Mouse (Mus musculus): ENCODE measurements around the gene Gm27021. TPM values are rescaled to one million over a fixed set of nuclear protein-coding genes. Genes with fewer than 3 reads are reported as not detected.

The Gm27021 gene
- polyA plus RNA-seq, 1 experiment = 0.57 TPM

DNA sequence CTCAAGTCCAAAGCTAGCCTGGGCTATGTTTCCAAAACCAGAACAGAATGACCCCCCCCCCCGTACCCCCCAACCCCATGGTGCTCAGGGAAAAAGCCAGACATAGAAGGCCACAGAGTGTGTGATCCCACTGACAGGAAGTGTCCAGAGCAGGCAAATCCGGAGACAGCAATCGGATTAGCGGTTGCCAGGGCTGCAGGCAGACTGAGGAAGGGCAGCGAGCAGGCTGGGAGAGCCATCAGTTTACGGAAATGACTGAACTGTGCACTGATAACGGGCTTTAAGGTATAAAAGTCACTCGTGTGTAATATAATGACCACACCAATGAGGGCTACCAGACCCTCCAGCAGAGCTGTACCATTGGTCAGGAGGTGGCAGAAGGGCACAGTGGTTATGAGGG, 26.6 kb downstream of the Gm27021 start:
- Histone ChIP-seq H3K4me3 (ENCODE audit: control insufficient read depth, low read depth, low read length) (no peak overlapping the region), H3K36me3 (ENCODE audit: control insufficient read depth, insufficient read depth, low read length) (no peaks in the 10 kb centered on the region), H3K4me1 (ENCODE audit: control insufficient read depth, insufficient read depth, low read length) (no peaks in the 10 kb centered on the region), H3K27me3 (ENCODE audit: control insufficient read depth, insufficient read depth, low read length) (no peaks in the 10 kb centered on the region), H3K27ac (ENCODE audit: control insufficient read depth, insufficient read depth, low read depth, low read length) (no peak overlapping the region)
- no peak for TF ChIP-seq POLR2A (IDR thresholded peaks at IDR 0.05; ENCODE audit: control insufficient read depth, low read depth, low read length)
- peak; percentile 13; the same call in 1 of the 2 replicates for TF ChIP-seq CTCF (IDR thresholded peaks at IDR 0.05; ENCODE audit: control insufficient read depth, insufficient read depth, insufficient replicate concordance, low read depth, low read length)

DNA sequence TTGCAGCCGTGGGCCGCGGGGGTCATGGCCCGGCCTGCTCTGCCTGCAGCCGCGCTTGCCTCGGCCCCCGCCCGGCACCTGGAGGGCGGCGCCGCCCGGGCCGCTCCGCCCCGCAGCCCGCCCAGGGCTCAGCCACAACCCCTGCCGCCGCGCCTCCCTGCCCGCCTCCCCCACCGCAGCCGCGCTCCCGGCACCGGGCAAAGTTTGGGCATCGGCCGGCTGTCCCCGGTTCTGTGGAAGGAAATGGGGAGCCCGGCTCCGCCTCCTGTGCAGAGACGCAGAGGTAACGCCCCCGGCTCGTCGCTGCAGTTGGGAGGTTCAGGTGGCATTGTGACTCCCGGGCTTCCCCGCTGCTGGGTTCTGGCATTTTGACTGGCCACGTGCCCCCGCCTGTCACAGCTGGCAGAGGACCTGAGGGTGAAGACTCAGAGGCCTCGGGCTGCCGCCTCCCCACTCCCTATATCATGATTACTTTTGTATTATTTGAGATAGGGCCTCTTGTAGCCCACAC, 33.5 kb downstream of the Gm27021 start:
- Histone ChIP-seq H3K27me3 (ENCODE audit: control insufficient read depth, insufficient read depth, low read length) (no peaks in the 10 kb centered on the region), H3K36me3 (ENCODE audit: control insufficient read depth, insufficient read depth, low read length) (no peaks in the 10 kb centered on the region), H3K4me3 (ENCODE audit: control insufficient read depth, low read depth, low read length) (peak overlapping the region; percentile 75), H3K27ac (ENCODE audit: control insufficient read depth, insufficient read depth, low read depth, low read length) (no peak overlapping the region), H3K4me1 (ENCODE audit: control insufficient read depth, insufficient read depth, low read length) (peaks cover 7% of the 10 kb centered on the region)
- TF ChIP-seq CTCF (IDR thresholded peaks at IDR 0.05; ENCODE audit: control insufficient read depth, insufficient read depth, insufficient replicate concordance, low read depth, low read length) = no peak
- TF ChIP-seq POLR2A (IDR thresholded peaks at IDR 0.05; ENCODE audit: control insufficient read depth, low read depth, low read length) = no peak

DNA sequence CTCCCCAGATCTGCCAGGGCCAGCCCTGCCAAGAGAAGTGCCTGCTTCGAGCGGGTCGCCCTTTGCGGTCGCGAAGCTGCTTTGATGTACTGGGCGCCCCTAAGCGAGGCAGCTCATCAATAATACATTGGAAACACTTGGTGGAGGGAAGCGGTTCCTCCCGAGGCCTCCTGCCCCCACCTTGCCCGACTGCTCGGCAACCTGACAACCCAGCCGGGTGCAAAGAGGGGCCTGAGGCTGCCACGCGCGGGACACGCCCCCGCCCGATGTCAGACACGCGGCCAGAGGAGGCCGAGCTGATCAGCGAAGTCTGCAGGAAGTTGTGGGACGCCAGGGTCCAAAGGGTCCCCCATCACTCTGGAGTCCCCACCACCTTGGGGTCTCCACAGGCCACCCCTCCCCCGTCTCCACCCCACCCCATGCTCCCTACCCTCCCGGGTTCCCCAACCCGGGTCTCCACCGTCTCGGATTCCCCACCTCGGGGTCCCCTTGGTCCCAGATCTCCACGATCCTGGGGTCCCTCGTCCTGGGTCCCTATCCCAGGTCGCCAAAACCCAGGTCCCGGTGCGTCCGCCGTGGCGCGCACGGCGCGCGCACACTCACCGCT, 34.1 kb downstream of the Gm27021 start:
- TF ChIP-seq POLR2A (IDR thresholded peaks at IDR 0.05; ENCODE audit: control insufficient read depth, low read depth, low read length) (no peak), CTCF (IDR thresholded peaks at IDR 0.05; ENCODE audit: control insufficient read depth, insufficient read depth, insufficient replicate concordance, low read depth, low read length) (no peak)
- Histone ChIP-seq H3K4me1 (ENCODE audit: control insufficient read depth, insufficient read depth, low read length) (peaks cover 7% of the 10 kb centered on the region), H3K27me3 (ENCODE audit: control insufficient read depth, insufficient read depth, low read length) (no peaks in the 10 kb centered on the region), H3K27ac (ENCODE audit: control insufficient read depth, insufficient read depth, low read depth, low read length) (no peak overlapping the region), H3K36me3 (ENCODE audit: control insufficient read depth, insufficient read depth, low read length) (no peaks in the 10 kb centered on the region), H3K4me3 (ENCODE audit: control insufficient read depth, low read depth, low read length) (peak overlapping the region; percentile 75)

DNA sequence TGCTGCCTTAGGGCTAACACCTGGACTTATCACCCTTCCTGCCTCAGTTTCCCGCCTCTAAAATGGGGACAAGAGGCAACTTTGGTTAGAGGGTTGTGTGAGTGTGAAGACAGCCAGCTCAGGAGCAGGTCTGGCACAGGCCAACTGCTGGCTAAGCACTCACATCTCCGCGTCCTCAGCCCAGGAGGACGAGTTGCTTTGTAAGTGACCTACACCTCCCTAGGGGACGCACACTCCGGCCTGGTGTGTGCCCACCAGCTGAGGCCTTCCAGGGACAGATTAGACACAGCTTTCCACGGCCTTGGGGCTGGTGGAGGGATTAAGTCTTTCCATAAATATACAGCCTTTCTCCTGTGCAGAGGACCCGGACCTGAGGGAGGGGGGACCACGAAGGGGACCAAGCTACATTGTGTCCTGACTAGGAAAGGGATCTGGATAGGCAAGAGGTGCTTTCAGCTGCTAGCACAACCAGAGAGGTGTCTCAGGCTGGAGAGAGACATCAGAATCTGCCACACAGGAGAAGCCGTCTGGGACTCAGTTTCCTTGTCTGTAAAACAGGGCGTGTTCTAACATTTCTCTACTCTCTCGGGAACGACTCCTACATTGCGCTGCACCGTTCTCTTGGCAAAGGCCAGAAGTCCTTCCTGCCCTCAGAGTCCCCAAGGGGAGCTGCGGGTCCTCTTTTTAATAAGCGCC, 34.8 kb downstream of the Gm27021 start:
- Histone ChIP-seq H3K4me1 (ENCODE audit: control insufficient read depth, insufficient read depth, low read length) (peaks cover 7% of the 10 kb centered on the region), H3K27me3 (ENCODE audit: control insufficient read depth, insufficient read depth, low read length) (no peaks in the 10 kb centered on the region), H3K4me3 (ENCODE audit: control insufficient read depth, low read depth, low read length) (peak overlapping the region; percentile 75; the same call in 1 of the 2 replicates), H3K36me3 (ENCODE audit: control insufficient read depth, insufficient read depth, low read length) (no peaks in the 10 kb centered on the region), H3K27ac (ENCODE audit: control insufficient read depth, insufficient read depth, low read depth, low read length) (no peak overlapping the region)
- no peak for TF ChIP-seq POLR2A (IDR thresholded peaks at IDR 0.05; ENCODE audit: control insufficient read depth, low read depth, low read length)
- TF ChIP-seq CTCF (IDR thresholded peaks at IDR 0.05; ENCODE audit: control insufficient read depth, insufficient read depth, insufficient replicate concordance, low read depth, low read length) = no peak

DNA sequence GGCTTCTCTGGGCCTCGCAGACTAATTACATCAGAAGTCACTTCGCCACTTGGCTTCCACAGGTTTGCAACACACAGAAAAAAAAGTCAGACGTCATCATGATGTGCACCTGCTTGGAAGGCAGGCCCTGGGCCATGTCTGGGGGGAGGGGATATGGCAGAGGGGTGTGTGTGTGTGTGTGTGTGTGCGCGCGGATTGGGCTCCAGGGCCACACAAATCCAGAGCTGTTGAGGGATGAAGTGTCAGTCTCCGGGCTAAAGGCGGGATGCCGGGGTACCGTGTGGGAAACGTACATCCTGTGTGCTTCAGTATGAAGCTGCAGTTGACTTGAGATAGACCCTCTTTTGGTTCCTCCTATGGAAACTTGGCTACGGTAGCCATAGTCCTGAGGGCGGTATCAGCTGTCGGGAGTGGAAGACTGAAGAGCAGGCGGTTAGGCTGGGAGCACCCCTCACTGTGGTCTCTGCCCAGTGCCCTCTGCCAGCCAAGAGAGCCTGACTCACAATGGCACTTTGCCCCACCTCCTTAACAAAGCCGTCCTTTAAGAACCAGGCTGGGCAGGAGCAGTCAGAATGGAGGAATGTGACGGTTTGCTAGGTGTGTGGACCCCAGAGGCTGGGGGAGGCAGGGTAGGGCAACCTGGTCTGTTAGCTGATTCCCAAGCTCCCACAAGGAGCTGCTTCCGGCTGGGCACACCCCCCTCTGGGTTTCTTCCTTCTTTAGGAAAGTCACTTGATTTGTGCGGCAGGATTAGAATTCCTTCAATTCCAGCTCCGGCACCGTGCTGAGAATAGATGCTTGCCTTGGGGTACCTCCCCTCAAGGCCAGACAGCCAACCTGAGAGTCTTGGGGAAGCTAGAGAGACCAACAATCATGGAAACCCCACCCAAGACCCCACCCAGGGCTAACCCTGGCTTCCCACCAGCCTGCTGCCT, 36.2 kb downstream of the Gm27021 start:
- Histone ChIP-seq H3K27ac (ENCODE audit: control insufficient read depth, insufficient read depth, low read depth, low read length) (no peak overlapping the region), H3K36me3 (ENCODE audit: control insufficient read depth, insufficient read depth, low read length) (no peaks in the 10 kb centered on the region), H3K27me3 (ENCODE audit: control insufficient read depth, insufficient read depth, low read length) (no peaks in the 10 kb centered on the region), H3K4me3 (ENCODE audit: control insufficient read depth, low read depth, low read length) (no peak overlapping the region; the same call in 1 of the 2 replicates), H3K4me1 (ENCODE audit: control insufficient read depth, insufficient read depth, low read length) (peaks cover 7% of the 10 kb centered on the region)
- TF ChIP-seq CTCF (IDR thresholded peaks at IDR 0.05; ENCODE audit: control insufficient read depth, insufficient read depth, insufficient replicate concordance, low read depth, low read length) (no peak), POLR2A (IDR thresholded peaks at IDR 0.05; ENCODE audit: control insufficient read depth, low read depth, low read length) (no peak)

DNA sequence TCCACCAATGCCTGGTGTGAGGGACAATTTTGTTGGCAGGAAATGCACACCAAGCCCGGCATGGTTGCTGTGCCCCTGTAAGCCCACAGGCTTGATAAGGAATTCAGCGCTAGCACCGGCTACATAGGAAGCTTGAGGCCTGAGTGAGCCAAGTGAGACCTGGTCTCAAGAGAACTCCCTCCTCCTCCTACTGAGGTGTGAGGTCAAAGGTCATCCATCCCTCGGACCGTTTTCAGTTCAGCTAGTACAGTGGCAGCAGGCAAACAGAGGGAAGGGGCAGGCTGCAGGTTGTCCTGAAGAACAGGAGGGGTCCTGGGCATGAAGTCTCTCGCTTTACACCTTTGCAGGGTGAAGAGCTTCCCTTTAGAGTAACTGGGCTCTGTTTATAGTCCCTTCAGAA, 37.0 kb downstream of the Gm27021 start:
- Histone ChIP-seq H3K4me1 (ENCODE audit: control insufficient read depth, insufficient read depth, low read length) (peaks cover 11% of the 10 kb centered on the region), H3K27ac (ENCODE audit: control insufficient read depth, insufficient read depth, low read depth, low read length) (no peak overlapping the region), H3K27me3 (ENCODE audit: control insufficient read depth, insufficient read depth, low read length) (no peaks in the 10 kb centered on the region), H3K4me3 (ENCODE audit: control insufficient read depth, low read depth, low read length) (peak overlapping the region; percentile 1; the same call in 1 of the 2 replicates), H3K36me3 (ENCODE audit: control insufficient read depth, insufficient read depth, low read length) (no peaks in the 10 kb centered on the region)
- no peak for TF ChIP-seq CTCF (IDR thresholded peaks at IDR 0.05; ENCODE audit: control insufficient read depth, insufficient read depth, insufficient replicate concordance, low read depth, low read length)
- no peak for TF ChIP-seq POLR2A (IDR thresholded peaks at IDR 0.05; ENCODE audit: control insufficient read depth, low read depth, low read length)
